In the genomic region with DNA sequence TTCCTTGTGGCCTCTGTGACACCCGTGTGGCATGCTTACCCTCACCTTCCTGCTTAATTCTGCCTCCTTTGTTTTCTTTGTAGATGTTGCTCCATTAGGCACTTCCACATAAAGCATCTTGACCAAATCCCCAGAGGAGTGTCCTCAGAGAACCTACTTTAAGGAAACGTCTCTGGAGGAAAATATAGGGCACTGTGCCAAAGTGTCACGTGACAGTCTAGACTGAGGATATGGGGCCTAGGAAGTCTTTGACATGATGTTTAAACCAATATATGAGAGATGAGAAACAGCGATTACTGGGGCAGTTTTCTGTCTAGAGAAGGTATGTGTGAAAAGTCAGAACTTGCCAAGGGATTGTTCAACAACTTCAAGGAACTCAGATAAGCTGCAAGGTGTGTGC, we compare ENCODE assay signal across 16 mouse cellular contexts. TPM values are rescaled to one million over a fixed set of nuclear protein-coding genes. Genes with fewer than 3 reads are reported as not detected.
DNase-seq lines count a peak whose midpoint lies in the region; ATAC-seq and TF ChIP-seq lines count a peak whose summit lies in the region.
"Had no signal": no experiment of that assay in that cellular context is flagged by ENCODE, and none has a peak within 500 bp of the region (broad histone marks: within the 10 kb centered on the region; RNA-seq: fewer than 3 reads in every experiment).

No protein-coding gene starts in this region.

- H3K4me3 ChIP-seq in kidney, postnatal 0 days (replicated peaks; ENCODE audit: low read depth, low read length), result no peak overlapping the region
- no peak overlapping the region for H3K4me3 ChIP-seq in kidney, embryonic 14.5 days (ENCODE audit: low read length)
- H3K4me3 ChIP-seq: embryonic facial prominence, embryonic 15.5 days; hindbrain, embryonic 15.5 days; midbrain, embryonic 15.5 days; neural tube, embryonic 13.5 days had no signal

- no peak overlapping the region for H3K27ac ChIP-seq in kidney, postnatal 0 days
- H3K27ac ChIP-seq in kidney, embryonic 14.5 days (ENCODE audit: low read depth, low read length), result no peak overlapping the region
- H3K27ac ChIP-seq: embryonic facial prominence, embryonic 15.5 days; hindbrain, embryonic 15.5 days; midbrain, embryonic 15.5 days; neural tube, embryonic 13.5 days had no signal

- peak; percentile 45 for DNase-seq in adrenal gland, postnatal 10 days
- no peak for DNase-seq in adrenal gland, postnatal 36 days
- DNase-seq in kidney, postnatal 0 days (ENCODE audit: low spot score), result peak; percentile 22
- DNase-seq in brain, embryonic 14.5 days (ENCODE audit: low read depth), result peak; percentile 20
- DNase-seq in lung, postnatal 14 days, result peak; percentile 54
- DNase-seq in retina, embryonic 14.5 days (ENCODE audit: low spot score), result no peak
- DNase-seq in layer of hippocampus, postnatal 36 days, result no peak
- DNase-seq: cerebellum, postnatal 25 days had no signal

- no peak for ATAC-seq in kidney, postnatal 0 days (replicated peaks; ENCODE audit: low FRiP score, low read depth)
- no peak for ATAC-seq in kidney, embryonic 14.5 days (ENCODE audit: low FRiP score, low TSS enrichment)
- ATAC-seq: midbrain, embryonic 15.5 days had no signal

- no peaks in the 10 kb centered on the region for H3K4me1 ChIP-seq in kidney, postnatal 0 days (replicated peaks; ENCODE audit: insufficient read depth, low read length)
- no peaks in the 10 kb centered on the region for H3K4me1 ChIP-seq in kidney, embryonic 14.5 days (ENCODE audit: control insufficient read depth, insufficient read depth, low read length)
- H3K4me1 ChIP-seq: embryonic facial prominence, embryonic 15.5 days; midbrain, embryonic 15.5 days had no signal

- no peak overlapping the region for H3K9ac ChIP-seq in kidney, postnatal 0 days (ENCODE audit: low read depth, low read length)
- H3K9ac ChIP-seq in kidney, embryonic 14.5 days (ENCODE audit: low read depth, low read length), result no peak overlapping the region
- H3K9ac ChIP-seq: embryonic facial prominence, embryonic 15.5 days; hindbrain, embryonic 15.5 days; midbrain, embryonic 15.5 days; neural tube, embryonic 13.5 days had no signal

- no peak overlapping the region for H3K4me2 ChIP-seq in kidney, postnatal 0 days (ENCODE audit: low read length)
- no peak overlapping the region for H3K4me2 ChIP-seq in kidney, embryonic 14.5 days (replicated peaks; ENCODE audit: low read depth, low read length)
- H3K4me2 ChIP-seq: embryonic facial prominence, embryonic 15.5 days; midbrain, embryonic 15.5 days; neural tube, embryonic 13.5 days had no signal

- no peaks in the 10 kb centered on the region for H3K27me3 ChIP-seq in kidney, postnatal 0 days (ENCODE audit: insufficient read depth, low read length)
- no peaks in the 10 kb centered on the region for H3K27me3 ChIP-seq in kidney, embryonic 14.5 days (ENCODE audit: control insufficient read depth, insufficient read depth, low read length)
- H3K27me3 ChIP-seq: embryonic facial prominence, embryonic 15.5 days; hindbrain, embryonic 15.5 days; midbrain, embryonic 15.5 days; neural tube, embryonic 13.5 days had no signal

- H3K36me3 ChIP-seq in kidney, postnatal 0 days (ENCODE audit: insufficient read depth, low read length), result no peaks in the 10 kb centered on the region
- H3K36me3 ChIP-seq in kidney, embryonic 14.5 days (ENCODE audit: control insufficient read depth, insufficient read depth, low read length), result no peaks in the 10 kb centered on the region
- H3K36me3 ChIP-seq: embryonic facial prominence, embryonic 15.5 days; hindbrain, embryonic 15.5 days; midbrain, embryonic 15.5 days; neural tube, embryonic 13.5 days had no signal

- H3K9me3 ChIP-seq in kidney, postnatal 0 days (replicated peaks; ENCODE audit: low read length), result no peaks in the 10 kb centered on the region
- no peaks in the 10 kb centered on the region for H3K9me3 ChIP-seq in kidney, embryonic 14.5 days (ENCODE audit: control insufficient read depth, low read length)
- H3K9me3 ChIP-seq: embryonic facial prominence, embryonic 15.5 days; hindbrain, embryonic 15.5 days; midbrain, embryonic 15.5 days; neural tube, embryonic 13.5 days had no signal

- WGBS in kidney, postnatal 0 days, result 46% methylated on average over 4 of the region's 4 CpGs
- 60% methylated on average over 4 of the region's 4 CpGs for WGBS in kidney, embryonic 14.5 days

- TF ChIP-seq POLR2A in brain, embryonic 14.5 days (IDR thresholded peaks at IDR 0.05; ENCODE audit: borderline replicate concordance, extremely low read depth, insufficient read depth, insufficient read length, poor library complexity, severe bottlenecking), result no peak

- no peak for TF ChIP-seq CTCF in kidney, postnatal 0 days (IDR thresholded peaks at IDR 0.05; ENCODE audit: low read depth)
- TF ChIP-seq CTCF in brain, embryonic 14.5 days (IDR thresholded peaks at IDR 0.05; ENCODE audit: borderline replicate concordance, extremely low read depth, insufficient read depth, insufficient read length), result no peak

RNA-seq across cellular contexts. Expression of a gene that starts 8.3 kb away (rescaled TPM):
- not detected for total RNA-seq in adrenal gland, postnatal 10 days (2021)
- not detected for total RNA-seq in adrenal gland, postnatal 36 days (2021)
- polyA plus RNA-seq in kidney, postnatal 0 days (2015; fragmentation: Nextera tagmentation; extraction: Ambion mirVana), result 0.14 and 0.40 TPM in 2 replicates
- 0.11 and 0.12 TPM in 2 replicates for polyA plus RNA-seq in kidney, embryonic 14.5 days (2014; fragmentation: Nextera tagmentation; extraction: Ambion mirVana)
- not detected in 2 replicates for polyA plus RNA-seq in brain, embryonic 14.5 days (2012; rRNA removed)
- total RNA-seq in layer of hippocampus, postnatal 36 days (2021), result not detected
- total RNA-seq: layer of hippocampus, postnatal 25 days had no signal
- polyA plus RNA-seq: heart, embryonic 14.5 days; limb, embryonic 11.5 days; midbrain, embryonic 15.5 days; neural tube, embryonic 13.5 days had no signal

RNA-seq across cellular contexts. Expression of a gene that starts 32.3 kb away (rescaled TPM):
- 10 to 100 TPM; 10.8 to 23.5 TPM for total RNA-seq in adrenal gland, postnatal 10 days (2021)
- 10 to 100 TPM in 1 of 2 experiments, 1 to 10 TPM in 1; 8.7 to 55.5 TPM for total RNA-seq in adrenal gland, postnatal 36 days (2021)
- polyA plus RNA-seq in kidney, postnatal 0 days (2015; fragmentation: Nextera tagmentation; extraction: Ambion mirVana), result 0.55 and 0.88 TPM in 2 replicates
- polyA plus RNA-seq in kidney, embryonic 14.5 days (2014; fragmentation: Nextera tagmentation; extraction: Ambion mirVana), result 0.46 TPM in 1 of 2 replicates, not detected in the other
- 0.49 and 0.68 TPM in 2 replicates for polyA plus RNA-seq in brain, embryonic 14.5 days (2012; rRNA removed)
- total RNA-seq in layer of hippocampus, postnatal 36 days (2021), result under 1 TPM in 1 of 2 experiments, not detected in 1; 0.10 TPM
- polyA plus RNA-seq: heart, embryonic 14.5 days; limb, embryonic 11.5 days had no signal

RNA-seq across cellular contexts. Expression of a gene that starts 40.5 kb away (rescaled TPM):
- 10 to 100 TPM; 16.3 to 30.1 TPM for total RNA-seq in adrenal gland, postnatal 10 days (2021)
- 10 to 100 TPM in 1 of 2 experiments, 1 to 10 TPM in 1; 6.5 to 15.9 TPM for total RNA-seq in adrenal gland, postnatal 36 days (2021)
- 6.9 and 7.0 TPM in 2 replicates for polyA plus RNA-seq in kidney, postnatal 0 days (2015; fragmentation: Nextera tagmentation; extraction: Ambion mirVana)
- 7.5 and 7.6 TPM in 2 replicates for polyA plus RNA-seq in kidney, embryonic 14.5 days (2014; fragmentation: Nextera tagmentation; extraction: Ambion mirVana)
- polyA plus RNA-seq in brain, embryonic 14.5 days (2012; rRNA removed), result 4.7 and 4.9 TPM in 2 replicates
- total RNA-seq in layer of hippocampus, postnatal 36 days (2021), result 1 to 10 TPM; 6.0 to 6.8 TPM

RNA-seq across cellular contexts. Expression of a gene that starts 42.0 kb away (rescaled TPM):
- total RNA-seq in adrenal gland, postnatal 10 days (2021), result 10 to 100 TPM in 1 of 2 experiments, 1 to 10 TPM in 1; 8.2 to 10.9 TPM
- total RNA-seq in adrenal gland, postnatal 36 days (2021), result 10 to 100 TPM; 12.9 to 13.1 TPM
- 9.5 and 13.2 TPM in 2 replicates for polyA plus RNA-seq in kidney, postnatal 0 days (2015; fragmentation: Nextera tagmentation; extraction: Ambion mirVana)
- 15.7 and 15.8 TPM in 2 replicates for polyA plus RNA-seq in kidney, embryonic 14.5 days (2014; fragmentation: Nextera tagmentation; extraction: Ambion mirVana)
- 6.6 and 7.3 TPM in 2 replicates for polyA plus RNA-seq in brain, embryonic 14.5 days (2012; rRNA removed)
- 1 to 10 TPM; 3.9 to 5.1 TPM for total RNA-seq in layer of hippocampus, postnatal 36 days (2021)

Comparison
In these comparisons a context has a peak if more than half of its experiments do, and no peak if none do; other contexts are left out.
1. DNase-seq: peak in adrenal gland, postnatal 10 days (single experiment), kidney, postnatal 0 days (single experiment), brain, embryonic 14.5 days (single experiment) and lung, postnatal 14 days (single experiment); none in adrenal gland, postnatal 36 days (0 of 2), retina, embryonic 14.5 days (single experiment) and layer of hippocampus, postnatal 36 days (0 of 2).
2. RNA of a gene that starts 32.3 kb away (total RNA-seq): 8.7 to 55.5 TPM in adrenal gland, postnatal 36 days and 10.8 to 23.5 TPM in adrenal gland, postnatal 10 days; 0.10 TPM in layer of hippocampus, postnatal 36 days; every median in the first group is over 4 times any median in the second.